ENCODE assay signal across 19 mouse cellular contexts in genomic region chr8:85787909-85788308, GRCm38 (mm10). TPM values are rescaled to one million over a fixed set of nuclear protein-coding genes. Genes with fewer than 3 reads are reported as not detected.
DNase-seq lines count a peak whose midpoint lies in the region; ATAC-seq and TF ChIP-seq lines count a peak whose summit lies in the region.
"Had no signal": no experiment of that assay in that cellular context is flagged by ENCODE, and none has a peak within 500 bp of the region (broad histone marks: within the 10 kb centered on the region; RNA-seq: fewer than 3 reads in every experiment).

No protein-coding gene starts in this region.

- H3K4me1 ChIP-seq in liver, postnatal 0 days (ENCODE audit: insufficient read depth) = no peaks in the 10 kb centered on the region
- H3K4me1 ChIP-seq in hindbrain, embryonic 16.5 days (ENCODE audit: control insufficient read depth, insufficient read depth, low read depth, low read length) = no peaks in the 10 kb centered on the region
- H3K4me1 ChIP-seq: embryonic facial prominence, embryonic 10.5 days; embryonic facial prominence, embryonic 12.5 days; forebrain, embryonic 13.5 days; forebrain, embryonic 15.5 days had no signal

- H3K4me2 ChIP-seq in liver, postnatal 0 days (ENCODE audit: low read depth, low read length) = no peak overlapping the region
- no peak overlapping the region for H3K4me2 ChIP-seq in hindbrain, embryonic 16.5 days (ENCODE audit: low read length)
- H3K4me2 ChIP-seq: embryonic facial prominence, embryonic 12.5 days; forebrain, embryonic 13.5 days; forebrain, embryonic 15.5 days had no signal

- WGBS in liver, postnatal 0 days (ENCODE audit: insufficient replicate concordance) = 66% methylated on average over 4 of the region's 4 CpGs
- WGBS in hindbrain, embryonic 16.5 days = 98% methylated on average over 4 of the region's 4 CpGs

- no peak for TF ChIP-seq CTCF in liver, postnatal 0 days (IDR thresholded peaks at IDR 0.05; ENCODE audit: low read depth)

- no peak overlapping the region for H3K4me3 ChIP-seq in liver, postnatal 0 days (ENCODE audit: low read depth, low read length)
- H3K4me3 ChIP-seq in hindbrain, embryonic 16.5 days (ENCODE audit: low read length) = no peak overlapping the region
- H3K4me3 ChIP-seq: embryonic facial prominence, embryonic 10.5 days; embryonic facial prominence, embryonic 12.5 days; forebrain, embryonic 13.5 days; forebrain, embryonic 15.5 days had no signal

- TF ChIP-seq EP300 in liver, postnatal 0 days (IDR thresholded peaks at IDR 0.05; ENCODE audit: low read depth) = no peak

- no peak overlapping the region for H3K27ac ChIP-seq in liver, postnatal 0 days (ENCODE audit: low read depth)
- H3K27ac ChIP-seq in hindbrain, embryonic 16.5 days (ENCODE audit: low read depth, low read length) = no peak overlapping the region
- H3K27ac ChIP-seq: embryonic facial prominence, embryonic 10.5 days; embryonic facial prominence, embryonic 12.5 days; forebrain, embryonic 13.5 days; forebrain, embryonic 15.5 days had no signal

- no peaks in the 10 kb centered on the region for H3K27me3 ChIP-seq in liver, postnatal 0 days (ENCODE audit: insufficient read depth, low read length)
- no peaks in the 10 kb centered on the region for H3K27me3 ChIP-seq in hindbrain, embryonic 16.5 days (replicated peaks; ENCODE audit: control insufficient read depth, insufficient read depth, low read length)
- H3K27me3 ChIP-seq: embryonic facial prominence, embryonic 12.5 days; forebrain, embryonic 13.5 days; forebrain, embryonic 15.5 days had no signal

- no peak overlapping the region for H3K9ac ChIP-seq in liver, postnatal 0 days (replicated peaks)
- H3K9ac ChIP-seq in hindbrain, embryonic 16.5 days (ENCODE audit: low read depth, low read length) = no peak overlapping the region
- H3K9ac ChIP-seq: embryonic facial prominence, embryonic 12.5 days; forebrain, embryonic 13.5 days; forebrain, embryonic 15.5 days; forebrain, postnatal 0 days had no signal

- peak; percentile 41 for DNase-seq in 416B (ENCODE audit: low read depth)
- DNase-seq in liver, postnatal 0 days = no peak
- DNase-seq: adrenal gland, adult 2 months; adrenal gland, postnatal 10 days; adrenal gland, postnatal 25 days; cerebellum, adult 11 months; cerebellum, adult 18-20 months; cerebellum, adult 8-10 months; cerebellum, adult 9-11 months; cerebellum, postnatal 14 days; cerebellum, postnatal 36 days; forebrain, postnatal 0 days had no signal

- H3K9me3 ChIP-seq in liver, postnatal 0 days (ENCODE audit: low read length) = no peaks in the 10 kb centered on the region
- no peaks in the 10 kb centered on the region for H3K9me3 ChIP-seq in hindbrain, embryonic 16.5 days (ENCODE audit: control insufficient read depth, low read length)
- H3K9me3 ChIP-seq: embryonic facial prominence, embryonic 10.5 days; embryonic facial prominence, embryonic 12.5 days; forebrain, embryonic 13.5 days; forebrain, embryonic 15.5 days had no signal

- peaks cover 3% of the 10 kb centered on the region; the same call in 1 of the 2 replicates for H3K36me3 ChIP-seq in liver, postnatal 0 days (replicated peaks; ENCODE audit: insufficient read depth, low read length)
- H3K36me3 ChIP-seq in hindbrain, embryonic 16.5 days (ENCODE audit: control insufficient read depth, insufficient read depth, low read length) = no peaks in the 10 kb centered on the region
- H3K36me3 ChIP-seq: embryonic facial prominence, embryonic 12.5 days had no signal

- peak; percentile 74 for ATAC-seq in granulocyte monocyte progenitor cell, adult 5-6 weeks (replicated peaks; ENCODE audit: poor library complexity, severe bottlenecking)
- ATAC-seq in megakaryocyte progenitor cell, adult 5-6 weeks (replicated peaks; ENCODE audit: poor library complexity) = peak; percentile 86
- ATAC-seq in liver, postnatal 0 days = no peak
- ATAC-seq in hindbrain, embryonic 16.5 days = no peak
- ATAC-seq: forebrain, embryonic 13.5 days; forebrain, embryonic 15.5 days; forebrain, postnatal 0 days had no signal

RNA-seq across cellular contexts. Expression of gene Itfg1, which starts 52.8 kb away (rescaled TPM):
- total RNA-seq in granulocyte monocyte progenitor cell, adult 5-6 weeks (2014; fragmentation: Nextera tagmentation) = 42.7 and 44.0 TPM in 2 replicates
- 47.5 and 55.2 TPM in 2 replicates for total RNA-seq in granulocyte monocyte progenitor cell, adult 5-6 weeks (2017)
- total RNA-seq in megakaryocyte progenitor cell, adult 5-6 weeks (2015) = 64.7 and 71.0 TPM in 2 replicates
- 43.1 and 44.1 TPM in 2 replicates for total RNA-seq in megakaryocyte progenitor cell, adult 5-6 weeks (2017)
- 25.5 and 26.2 TPM in 2 replicates for polyA plus RNA-seq in liver, postnatal 0 days (2015; fragmentation: Nextera tagmentation; extraction: Ambion mirVana)
- 196 and 207 TPM in 2 replicates for polyA plus RNA-seq in hindbrain, embryonic 16.5 days (2015; fragmentation: Nextera tagmentation; extraction: Ambion mirVana)

RNA-seq across cellular contexts. Expression of gene Phkb, which starts 52.9 kb away (rescaled TPM):
- 77.5 and 92.9 TPM in 2 replicates for total RNA-seq in granulocyte monocyte progenitor cell, adult 5-6 weeks (2014; fragmentation: Nextera tagmentation)
- 54.0 and 68.0 TPM in 2 replicates for total RNA-seq in granulocyte monocyte progenitor cell, adult 5-6 weeks (2017)
- 85.6 and 92.8 TPM in 2 replicates for total RNA-seq in megakaryocyte progenitor cell, adult 5-6 weeks (2015)
- total RNA-seq in megakaryocyte progenitor cell, adult 5-6 weeks (2017) = 62.4 and 67.5 TPM in 2 replicates
- polyA plus RNA-seq in liver, postnatal 0 days (2015; fragmentation: Nextera tagmentation; extraction: Ambion mirVana) = 10.4 and 10.8 TPM in 2 replicates
- polyA plus RNA-seq in hindbrain, embryonic 16.5 days (2015; fragmentation: Nextera tagmentation; extraction: Ambion mirVana) = 36.1 and 42.3 TPM in 2 replicates

Comparison
In these comparisons a context has a peak if more than half of its experiments do, and no peak if none do; other contexts are left out.
1. ATAC-seq: peak in granulocyte monocyte progenitor cell, adult 5-6 weeks (single experiment) and megakaryocyte progenitor cell, adult 5-6 weeks (single experiment); none in liver, postnatal 0 days (single experiment) and hindbrain, embryonic 16.5 days (single experiment).